Mouse (Mus musculus) forebrain, embryonic 16.5 days (tissue): Measurements from ENCODE around the gene Tgoln1. TPM values are rescaled to one million over a fixed set of nuclear protein-coding genes. Genes with fewer than 3 reads are reported as not detected.

Source experiments
- ATAC-seq: fragments of 200-750 bp; cut with Nextera tagmentation; 2 replicates; pipeline ENCODE4 v1.8.0; 2017; ENCODE audit warnings: mild to moderate bottlenecking, moderate library complexity
- H3K27ac ChIP-seq: fragments of 300-500 bp; sonication (generic); 2 replicates; pipeline ENCODE4 v1.5.1; 2014; ENCODE audit warnings: low read length, control low read depth
- H3K27me3 ChIP-seq: fragments of 300-500 bp; sonication (generic); replicated peaks from 2 replicates; pipeline ENCODE4 v1.6.1; 2014; ENCODE audit warnings: low read length; ENCODE audit not compliant: control insufficient read depth, insufficient read depth
- H3K36me3 ChIP-seq: fragments of 300-500 bp; sonication (generic); 2 replicates; pipeline ENCODE4 v1.6.1; 2014; ENCODE audit not compliant: control insufficient read depth, insufficient read depth
- H3K4me1 ChIP-seq: fragments of 300-500 bp; sonication (generic); replicated peaks from 2 replicates; pipeline ENCODE4 v1.6.1; 2014; ENCODE audit warnings: low read length; ENCODE audit not compliant: control insufficient read depth, insufficient read depth
- H3K4me2 ChIP-seq: fragments of 300-500 bp; sonication (generic); 2 replicates; pipeline ENCODE4 v1.6.1; 2014; ENCODE audit warnings: mild to moderate bottlenecking, low read length, control low read depth
- H3K4me3 ChIP-seq: fragments of 300-500 bp; sonication (generic); replicated peaks from 2 replicates; pipeline ENCODE4 v1.5.1; 2014; ENCODE audit warnings: mild to moderate bottlenecking, low read length, control low read depth
- H3K9ac ChIP-seq: fragments of 300-500 bp; sonication (generic); replicated peaks from 2 replicates; pipeline ENCODE4 v1.6.1; 2014; ENCODE audit warnings: low read depth, low read length, control low read depth
- H3K9me3 ChIP-seq: fragments of 300-500 bp; sonication (generic); 2 replicates; pipeline ENCODE4 v1.6.1; 2016; ENCODE audit warnings: low read length; ENCODE audit not compliant: control insufficient read depth
- WGBS: fragments of 180-500 bp; shearing (Covaris S2); extraction: QIAGEN DNeasy Blood & Tissue Kit; methylation state at CpG from one replicate; pipeline ENCODE4 v1.1.7; 2014; 5-methylcytosine and 5-hydroxymethylcytosine counted together
- polyA plus RNA-seq: library from polyadenylated mRNA; unstranded; fragments of >200 nt; fragmentation: Nextera tagmentation; extraction: Ambion mirVana; gene quantifications from 2 replicates; pipeline ENCODE4 v1.2.1, GENCODE M21; 2015

The Tgoln1 gene
- polyA plus RNA-seq, 1 experiment from 2014 or later: 34.6 TPM

- Histone ChIP-seq H3K27me3 (no peaks in the 10 kb centered on the region), H3K9me3 (no peaks in the 10 kb centered on the region), H3K36me3 (peaks cover 4% of the 10 kb centered on the region; the same call in 1 of the 2 replicates), H3K27ac (no peak overlapping the region), H3K4me1 (peaks cover 15% of the 10 kb centered on the region), H3K4me3 (no peak overlapping the region), H3K4me2 (no peak overlapping the region), H3K9ac (no peak overlapping the region)
- 81% methylated on average over 12 of the region's 12 CpGs for WGBS
- no peak for ATAC-seq
Measured at GRCm38 (mm10) chr6:72600771-72601170, 16.0 kb downstream of the Tgoln1 start.

GRCm38 (mm10) chr6:72600216-72600615, 16.6 kb downstream of the Tgoln1 start:
- H3K27me3 ChIP-seq: no peaks in the 10 kb centered on the region
- H3K9me3 ChIP-seq: no peaks in the 10 kb centered on the region
- H3K4me2 ChIP-seq: no peak overlapping the region
- no peaks in the 10 kb centered on the region for H3K36me3 ChIP-seq
- no peak overlapping the region for H3K27ac ChIP-seq
- 77% methylated on average over 6 of the region's 6 CpGs for WGBS
- ATAC-seq: no peak
- no peak overlapping the region for H3K4me3 ChIP-seq
- H3K4me1 ChIP-seq: peaks cover 15% of the 10 kb centered on the region
- no peak overlapping the region for H3K9ac ChIP-seq

- Histone ChIP-seq H3K4me2 (peak overlapping the region; percentile 72), H3K9ac (peak overlapping the region; percentile 74), H3K4me3 (peak overlapping the region; percentile 72), H3K27ac (peak overlapping the region; percentile 60), H3K36me3 (no peaks in the 10 kb centered on the region), H3K9me3 (no peaks in the 10 kb centered on the region), H3K27me3 (no peaks in the 10 kb centered on the region), H3K4me1 (peaks cover 15% of the 10 kb centered on the region)
- peak; percentile 24 for ATAC-seq
- whole genome bisulfite sequencing: 33% methylated on average over 12 of the region's 12 CpGs
Measured at GRCm38 (mm10) chr6:72598791-72599557, 17.8 kb downstream of the Tgoln1 start.

GRCm38 (mm10) chr6:72597956-72598753, 18.6 kb downstream of the Tgoln1 start, which contains the start of the genes Elmod3 and Retsat:
Elmod3 (minus strand) TSS chr6:72598413.
Retsat (plus strand) TSS chr6:72598475.
- no peaks in the 10 kb centered on the region for H3K9me3 ChIP-seq
- H3K4me1 ChIP-seq: peaks cover 15% of the 10 kb centered on the region
- peak within 1 kb of the TSS; percentile 74 for H3K9ac ChIP-seq
- 1% methylated on average over 38 of the region's 38 CpGs for WGBS
- peak within 1 kb of the TSS; percentile 72 for H3K4me3 ChIP-seq
- H3K27ac ChIP-seq: peak within 1 kb of the TSS; percentile 60
- peak; percentile 95 for ATAC-seq
- H3K4me2 ChIP-seq: peak within 1 kb of the TSS; percentile 72
- H3K27me3 ChIP-seq: no peaks in the 10 kb centered on the region
- no peaks in the 10 kb centered on the region for H3K36me3 ChIP-seq

- WGBS: 47% methylated on average over 13 of the region's 13 CpGs
- H3K4me3 ChIP-seq: peak overlapping the region; percentile 72
- peaks cover 15% of the 10 kb centered on the region for H3K4me1 ChIP-seq
- no peak for ATAC-seq
- H3K27me3 ChIP-seq: no peaks in the 10 kb centered on the region
- H3K4me2 ChIP-seq: peak overlapping the region; percentile 72
- H3K27ac ChIP-seq: no peak overlapping the region
- no peaks in the 10 kb centered on the region for H3K9me3 ChIP-seq
- no peaks in the 10 kb centered on the region for H3K36me3 ChIP-seq
- H3K9ac ChIP-seq: peak overlapping the region; percentile 74
Measured at GRCm38 (mm10) chr6:72597083-72597874, 19.5 kb downstream of the Tgoln1 start.

- H3K4me2 ChIP-seq: no peak overlapping the region
- H3K4me1 ChIP-seq: peaks cover 15% of the 10 kb centered on the region
- no peak overlapping the region for H3K4me3 ChIP-seq
- no peaks in the 10 kb centered on the region for H3K27me3 ChIP-seq
- no peak overlapping the region for H3K27ac ChIP-seq
- H3K9ac ChIP-seq: no peak overlapping the region
- WGBS: 72% methylated on average over 5 of the region's 5 CpGs
- H3K9me3 ChIP-seq: no peaks in the 10 kb centered on the region
- no peaks in the 10 kb centered on the region for H3K36me3 ChIP-seq
- ATAC-seq: no peak
Measured at GRCm38 (mm10) chr6:72593914-72594313, 22.9 kb downstream of the Tgoln1 start.

- WGBS: 84% methylated on average over 6 of the region's 6 CpGs
- Histone ChIP-seq H3K4me3 (no peak overlapping the region), H3K27ac (no peak overlapping the region), H3K9me3 (no peaks in the 10 kb centered on the region), H3K9ac (no peak overlapping the region), H3K27me3 (no peaks in the 10 kb centered on the region), H3K4me2 (no peak overlapping the region), H3K36me3 (no peaks in the 10 kb centered on the region), H3K4me1 (peaks cover 10% of the 10 kb centered on the region)
- no peak for ATAC-seq
Measured at GRCm38 (mm10) chr6:72593011-72593803, 23.6 kb downstream of the Tgoln1 start.

- Histone ChIP-seq H3K4me3 (no peak overlapping the region), H3K4me1 (no peaks in the 10 kb centered on the region), H3K27ac (no peak overlapping the region), H3K9me3 (no peaks in the 10 kb centered on the region), H3K9ac (no peak overlapping the region), H3K4me2 (no peak overlapping the region), H3K27me3 (no peaks in the 10 kb centered on the region), H3K36me3 (no peaks in the 10 kb centered on the region)
- no peak for ATAC-seq
Measured at GRCm38 (mm10) chr6:72590111-72590510, 26.7 kb downstream of the Tgoln1 start.
